Mouse (Mus musculus) c-Kit-positive CD71-positive TER-119-positive erythroid progenitor cells, embryonic 14.5 days (primary cell): ENCODE data around the gene Mapkap1.

ENCODE experiments used
- DNase-seq: peaks from one replicate; pipeline ENCODE4 v3.0.0-alpha.2; 2013; ENCODE audit warnings: low spot score

Mapkap1 gene

GRCm38 (mm10) chr2:34591721-34592360 is 185.3 kb downstream of the Mapkap1 start:
- no peak for DNase-seq

- DNase-seq = no peak
Measured at GRCm38 (mm10) chr2:34592361-34592960, 185.9 kb downstream of the Mapkap1 start.

- no peak for DNase-seq
Measured at GRCm38 (mm10) chr2:34594001-34594400, 187.4 kb downstream of the Mapkap1 start.

DNA sequence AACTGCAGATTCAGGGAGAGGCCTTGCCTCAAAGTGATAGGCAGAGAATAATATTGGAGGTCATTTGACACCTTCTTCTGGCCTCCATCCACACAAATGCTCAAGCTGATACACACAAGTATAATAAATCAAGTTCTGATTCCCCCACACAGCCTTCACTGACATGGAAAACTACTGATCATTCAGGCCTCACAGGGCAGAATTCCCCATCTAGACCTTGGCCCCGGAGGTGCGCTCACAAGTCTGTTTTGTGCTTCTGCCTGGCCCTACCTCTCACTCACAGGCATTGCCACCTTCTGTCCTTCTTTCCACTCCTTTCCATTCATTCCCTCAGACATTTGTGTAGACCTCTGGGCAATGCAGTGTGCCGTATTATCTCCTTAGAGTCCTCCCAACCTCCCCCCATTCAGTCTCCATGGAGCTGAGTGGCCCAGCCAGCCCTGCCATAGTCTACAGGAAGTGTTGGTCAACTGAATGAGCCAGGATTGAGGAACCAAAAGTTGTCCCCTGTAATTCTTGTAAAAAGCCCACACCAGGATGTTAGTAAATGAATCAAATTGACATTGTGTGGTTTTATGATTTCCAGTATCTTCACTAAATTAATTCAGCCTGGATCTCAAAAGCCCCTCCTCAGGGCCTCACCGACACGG is 193.2 kb downstream of the Mapkap1 start:
- no peak for DNase-seq

DNA sequence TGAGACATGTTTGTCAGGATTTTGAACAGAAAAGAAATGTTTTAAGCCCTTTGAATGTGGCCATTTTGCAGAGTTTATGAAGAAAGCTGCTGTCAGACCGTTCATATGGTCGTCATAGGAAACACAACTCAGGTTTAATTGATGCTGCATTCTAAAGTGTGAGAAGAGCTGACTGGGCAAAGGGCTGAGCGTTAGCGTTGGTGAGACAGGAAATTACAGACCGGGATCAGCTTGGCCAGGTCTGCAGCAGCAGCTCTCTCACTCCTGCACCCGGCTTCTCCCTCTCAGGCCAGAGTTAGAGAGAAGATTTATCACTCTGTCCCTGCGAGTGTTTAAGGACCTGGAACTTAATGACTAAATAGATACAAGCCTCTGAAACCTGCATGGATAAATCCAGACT is 194.2 kb downstream of the Mapkap1 start:
- DNase-seq = no peak

GRCm38 (mm10) chr2:34602111-34602541 is 195.6 kb downstream of the Mapkap1 start:
- DNase-seq = no peak

DNA sequence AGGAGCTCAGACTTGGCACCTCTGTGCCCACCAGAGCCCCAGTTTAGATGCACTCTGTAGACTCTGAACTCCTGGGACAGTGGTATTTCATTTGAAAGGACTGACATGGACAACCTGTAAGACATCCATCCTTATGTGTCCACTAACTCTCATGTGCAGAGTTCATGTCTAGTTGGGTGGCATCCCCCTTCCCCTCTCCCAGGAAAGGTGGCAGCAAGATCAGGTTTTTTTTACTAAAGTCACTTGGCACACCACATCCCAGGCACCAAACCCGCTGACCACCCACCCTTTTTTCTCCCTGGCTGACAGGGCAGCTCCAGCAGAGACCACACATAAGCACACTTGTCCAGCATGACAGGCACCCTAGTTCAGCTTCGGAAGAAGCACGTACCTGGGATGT is 196.3 kb downstream of the Mapkap1 start:
- no peak for DNase-seq

DNA sequence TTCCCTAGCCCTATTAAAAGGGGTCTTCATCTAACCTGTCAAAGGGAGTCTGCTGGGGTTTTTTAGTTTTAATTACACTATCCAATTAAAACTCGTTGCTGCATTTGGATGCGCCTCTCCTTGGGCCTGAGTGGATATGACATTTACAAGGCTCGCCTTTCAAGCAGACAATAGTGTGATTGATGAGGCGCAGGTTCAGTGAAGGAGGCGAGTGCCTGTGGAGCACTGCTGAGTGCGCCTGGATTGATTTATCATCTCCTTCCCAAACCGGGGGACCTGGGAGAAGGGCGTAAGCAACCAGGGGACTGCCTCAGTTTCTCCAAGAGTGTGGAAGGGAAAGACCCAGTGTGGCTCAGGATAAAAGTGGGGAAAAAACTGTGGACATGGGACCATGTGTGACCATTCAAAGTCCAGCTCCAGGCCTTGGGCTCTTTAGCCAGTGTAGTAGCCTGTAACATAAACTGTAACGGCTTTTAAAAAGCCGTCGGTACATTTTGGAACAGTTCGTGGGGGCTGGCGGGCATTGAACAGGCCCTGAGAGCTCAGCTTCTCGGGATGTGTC is 197.2 kb downstream of the Mapkap1 start:
- no peak for DNase-seq

DNA sequence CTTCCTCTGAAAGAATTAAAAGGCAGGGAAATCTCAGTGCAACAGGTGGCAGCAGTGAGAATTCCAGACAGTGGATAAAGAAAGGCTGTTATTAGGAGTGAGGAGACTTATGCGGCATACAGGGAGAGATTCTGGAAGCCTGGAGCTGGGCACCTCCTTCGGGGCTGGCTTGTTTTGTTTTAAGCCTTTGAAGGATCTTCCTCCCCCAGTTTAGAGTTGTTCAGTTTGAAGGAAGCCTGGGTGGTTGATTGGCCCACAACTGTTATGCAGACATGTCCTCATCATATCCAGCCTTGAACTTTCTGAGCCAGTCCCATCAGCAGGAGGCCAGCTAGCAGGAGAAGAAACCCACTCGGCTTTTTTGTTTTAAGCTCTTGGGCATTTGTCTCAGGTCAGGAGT is 198.5 kb downstream of the Mapkap1 start:
- DNase-seq = no peak

DNA sequence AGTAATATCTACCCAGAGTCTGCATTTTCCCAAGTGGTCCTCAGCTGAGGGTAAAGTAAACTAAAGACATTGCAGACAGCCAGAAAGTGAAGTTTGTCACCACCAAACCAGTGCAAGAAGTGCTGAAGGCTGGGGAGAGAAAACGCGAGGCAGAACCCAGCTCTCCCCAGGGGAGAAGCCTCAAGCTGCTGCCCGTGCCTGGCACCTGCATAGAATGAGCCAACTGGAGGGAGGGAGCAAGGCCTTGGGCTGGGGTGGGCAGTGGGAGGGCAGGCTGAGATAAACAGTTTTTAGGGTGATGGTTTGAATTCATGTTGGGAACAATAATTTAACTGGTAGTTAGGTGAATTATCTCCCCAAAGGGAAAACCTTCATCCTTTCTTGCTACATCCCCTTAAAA is 202.3 kb downstream of the Mapkap1 start:
- DNase-seq = no peak

DNA sequence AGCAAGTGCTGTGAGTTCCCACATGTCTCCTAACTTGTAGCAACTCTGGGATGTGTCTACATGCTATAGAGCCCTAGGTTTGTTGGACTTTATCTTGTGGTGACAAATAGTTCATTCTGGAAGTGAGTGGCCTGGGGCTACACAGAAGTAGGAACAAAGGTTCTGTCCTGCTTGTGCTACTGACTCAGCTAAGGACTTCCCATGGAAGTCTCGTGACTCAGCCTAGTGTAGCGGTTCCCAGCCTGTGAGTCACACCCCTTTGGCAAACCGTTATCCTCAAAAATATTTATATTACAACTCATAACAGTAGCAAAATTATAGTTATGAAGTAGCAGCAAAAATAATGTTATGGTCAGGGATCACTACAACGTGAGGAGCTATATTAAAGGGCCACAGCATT is 202.9 kb downstream of the Mapkap1 start:
- DNase-seq = no peak

DNA sequence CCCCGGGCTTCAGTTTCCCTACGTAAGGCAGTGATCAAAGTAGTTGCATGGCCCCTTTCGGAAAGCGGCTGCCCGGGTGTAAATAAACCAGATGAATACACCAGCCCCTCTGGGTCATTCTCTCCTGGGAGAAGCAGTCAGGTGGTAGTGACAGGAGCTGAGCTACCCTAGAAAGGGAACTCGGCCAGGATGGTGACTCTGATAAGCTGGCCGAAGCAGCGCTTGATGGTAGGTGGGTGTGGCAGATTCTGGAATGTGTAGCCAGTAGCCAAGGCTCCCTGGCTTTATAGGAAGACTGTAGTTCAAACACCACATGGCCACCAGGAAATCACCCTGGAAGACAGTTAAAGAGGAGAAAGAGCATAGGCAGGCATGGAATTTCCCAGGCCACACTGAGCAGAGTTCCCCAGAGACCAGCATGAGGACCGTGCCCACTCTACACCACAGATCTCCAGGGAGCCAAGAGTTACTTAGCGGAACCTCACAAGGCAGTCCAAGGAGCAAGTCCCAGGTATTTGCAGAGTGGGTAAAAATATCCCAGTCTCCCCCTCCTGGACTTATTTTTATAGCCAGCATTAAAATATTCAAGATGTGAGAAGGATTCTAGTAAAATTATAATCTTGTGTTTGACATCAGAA is 214.3 kb downstream of the Mapkap1 start:
- no peak for DNase-seq

DNA sequence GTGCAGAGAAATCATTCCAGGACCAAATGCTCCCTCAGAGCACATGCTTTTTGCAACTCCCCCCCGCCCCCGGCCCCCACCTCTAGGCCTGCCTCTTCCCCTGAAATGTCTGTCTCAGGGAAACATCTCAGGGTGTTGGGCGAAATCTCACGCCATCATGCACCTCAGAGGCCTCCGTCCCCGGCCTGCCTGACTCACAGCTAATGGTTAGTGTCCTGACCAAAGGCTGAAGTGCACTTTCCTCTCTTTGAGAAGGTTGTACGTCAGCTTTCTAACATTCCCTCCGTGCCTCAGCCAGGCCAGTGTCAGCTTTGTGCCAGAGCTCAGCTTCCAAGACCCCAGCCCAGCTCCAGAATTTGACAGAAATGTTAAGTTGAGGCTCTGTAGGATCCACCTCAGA is 214.9 kb downstream of the Mapkap1 start:
- no peak for DNase-seq

DNA sequence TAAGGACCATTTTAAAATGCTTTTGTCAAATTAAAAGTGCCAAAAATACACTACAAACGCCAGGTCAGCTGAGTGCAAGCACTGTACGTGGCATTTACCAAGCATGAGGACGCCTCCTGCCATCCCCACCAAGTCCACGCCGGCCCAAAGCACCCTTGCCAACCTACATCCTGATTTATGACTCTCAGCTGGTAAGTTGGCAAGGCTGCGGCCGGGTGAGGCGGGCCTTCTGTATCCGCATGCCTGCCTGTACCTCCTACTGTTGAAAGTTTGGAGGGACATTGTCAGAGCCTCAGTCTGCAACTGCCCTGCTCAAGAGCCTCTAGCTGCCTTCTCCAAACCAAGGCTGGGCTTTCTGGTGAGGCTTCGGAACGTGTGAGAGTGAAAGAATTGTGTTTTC is 215.9 kb downstream of the Mapkap1 start:
- no peak for DNase-seq

DNA sequence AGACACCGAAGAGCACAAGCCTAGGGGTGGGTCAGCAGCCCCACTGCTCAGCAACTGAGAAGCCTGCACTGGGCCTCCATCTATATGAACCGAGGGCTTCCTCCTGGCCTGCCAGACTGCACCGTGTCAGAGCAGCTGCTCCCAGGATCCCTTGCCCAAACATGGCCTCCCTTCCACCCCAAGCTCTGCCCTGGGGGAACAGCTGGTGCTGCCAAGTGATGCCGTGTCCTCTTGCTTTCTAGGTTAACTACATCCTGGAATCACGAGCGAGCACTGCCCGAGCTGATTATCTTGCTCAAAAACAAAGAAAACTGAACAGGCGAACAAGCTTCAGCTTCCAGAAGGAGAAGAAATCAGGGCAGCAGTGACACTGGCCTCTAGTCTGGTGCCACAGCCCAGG is 216.6 kb downstream of the Mapkap1 start:
- DNase-seq = no peak

GRCm38 (mm10) chr2:34624076-34624475 is 217.5 kb downstream of the Mapkap1 start:
- DNase-seq = no peak

DNA sequence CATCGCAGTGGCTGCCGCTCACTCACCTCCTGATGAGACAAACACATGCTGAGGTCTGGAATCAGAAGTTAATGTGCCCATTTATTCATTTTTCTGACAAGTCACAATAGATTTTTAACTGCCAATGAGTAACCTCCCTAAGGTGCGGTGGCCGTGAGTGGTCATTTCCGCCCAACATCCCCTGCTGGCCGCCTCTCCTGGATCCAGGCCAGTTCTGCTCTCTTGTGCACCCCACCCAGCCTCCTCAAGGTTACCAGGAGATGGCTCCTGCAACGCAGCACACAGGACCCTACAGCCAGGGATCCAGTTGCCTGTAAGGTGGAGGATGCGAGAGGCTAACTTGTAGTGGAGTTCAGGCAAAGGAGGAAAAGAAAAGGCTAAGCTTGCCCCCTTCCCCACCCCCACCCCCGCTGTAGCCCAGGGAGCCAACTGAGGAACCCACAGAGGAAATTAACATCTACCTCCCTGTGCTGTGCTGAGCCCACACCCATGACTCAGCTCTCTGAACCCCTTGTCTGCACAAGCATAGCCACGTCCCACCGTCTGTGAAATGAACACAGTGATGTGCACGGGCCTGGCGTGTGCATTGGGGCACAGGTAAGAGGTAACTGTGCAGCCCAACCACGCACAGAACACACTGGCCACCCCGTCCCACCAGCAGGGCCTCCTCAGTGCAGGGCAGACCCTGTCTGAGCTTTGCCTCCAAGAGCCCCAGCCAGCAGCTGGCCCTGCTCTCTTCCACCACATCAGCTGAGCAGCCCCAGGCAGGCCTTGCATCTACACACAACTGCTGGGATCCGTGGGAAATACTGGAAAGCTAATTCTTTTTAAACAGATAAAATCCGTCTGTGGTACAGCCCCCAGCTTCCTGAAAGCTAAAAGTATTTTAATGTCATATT is 221.0 kb downstream of the Mapkap1 start:
- no peak for DNase-seq

- DNase-seq = no peak
Measured at GRCm38 (mm10) chr2:34628903-34629540, 222.5 kb downstream of the Mapkap1 start.

DNA sequence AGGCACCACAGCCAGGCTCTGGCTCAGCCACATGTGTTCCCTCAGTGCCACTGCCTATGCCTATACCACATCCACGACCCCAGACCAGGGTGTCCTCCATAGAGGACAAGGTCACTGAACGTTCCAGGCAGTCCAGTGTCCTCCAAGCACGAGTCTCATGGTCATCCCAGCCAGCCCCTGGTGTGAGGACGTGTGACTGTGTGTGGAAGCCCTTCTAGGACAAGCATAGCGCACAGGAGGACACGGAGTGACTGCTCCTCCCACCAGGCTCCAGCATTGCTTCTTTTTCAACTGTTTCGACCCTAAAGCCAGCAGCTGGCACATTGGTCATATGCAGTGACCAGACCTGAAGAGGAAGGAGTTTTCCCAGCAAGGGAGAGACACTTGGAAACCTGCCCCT is 223.2 kb downstream of the Mapkap1 start:
- DNase-seq = no peak

DNA sequence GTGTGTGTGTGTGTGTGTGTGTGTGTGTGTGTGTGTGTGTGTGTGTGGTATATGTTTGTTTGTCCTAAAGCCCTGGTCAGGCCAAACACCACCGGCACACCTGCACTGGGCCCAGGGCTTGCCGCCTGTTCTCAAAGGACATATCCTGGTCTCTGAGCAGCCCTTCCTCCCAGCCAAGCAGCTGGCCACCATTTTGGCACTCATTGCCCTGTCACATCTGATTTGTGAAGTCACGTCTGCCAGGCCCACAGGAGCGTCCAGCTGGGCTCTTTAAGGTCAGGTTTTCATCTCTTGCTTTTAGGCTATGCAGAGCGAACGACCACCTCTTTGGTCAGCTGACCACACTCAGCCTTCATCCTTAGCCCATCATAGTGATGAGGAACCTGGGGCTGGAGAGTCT is 223.9 kb downstream of the Mapkap1 start:
- no peak for DNase-seq

DNA sequence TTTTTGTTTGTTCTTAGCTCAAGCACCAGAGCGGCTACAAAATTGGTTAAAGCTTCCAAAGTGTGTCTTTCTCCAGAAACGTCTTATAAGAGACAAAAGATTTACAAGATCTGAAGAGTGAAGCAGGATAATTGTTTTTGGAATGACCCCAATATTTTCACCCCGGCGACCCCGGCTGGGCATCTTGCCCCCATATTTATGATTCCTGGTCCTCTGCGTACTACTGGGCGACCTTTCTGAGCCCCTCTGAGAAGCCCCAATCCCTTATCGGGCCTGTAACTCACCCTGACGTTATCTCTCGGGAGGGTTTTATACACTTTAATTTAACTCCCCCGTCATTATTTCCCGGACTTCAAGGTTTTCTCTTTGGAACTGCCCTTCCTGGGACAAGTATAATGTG is 225.5 kb downstream of the Mapkap1 start:
- DNase-seq = no peak
